Mouse (Mus musculus): ENCODE measurements around the gene Elmo1.
A peak's percentile ranks its signal among the peaks of the same experiment; 100 is the strongest.

Gene Elmo1

GRCm38 (mm10) chr13:20208867-20209266 is 118.5 kb downstream of the Elmo1 start:
- DNase-seq: no peak

DNA sequence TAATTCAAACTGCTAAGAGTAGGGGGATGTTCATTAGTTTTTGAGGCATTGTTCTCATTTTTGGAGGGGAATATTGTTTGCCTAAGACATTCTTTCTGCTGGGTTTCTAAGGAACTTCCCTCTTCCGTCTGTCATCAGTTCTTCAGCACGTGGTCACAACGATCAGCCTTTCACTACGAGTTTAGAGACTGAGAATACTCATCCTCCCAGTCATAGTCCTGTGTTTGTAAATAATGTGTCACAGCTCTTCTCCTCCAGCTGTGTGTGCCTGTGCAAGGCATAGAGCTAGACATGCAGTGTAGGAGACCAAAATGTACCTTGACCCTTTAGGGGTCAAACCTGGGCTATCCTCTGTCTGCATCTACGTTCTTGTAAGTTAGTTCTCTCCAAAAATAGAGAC is 121.4 kb downstream of the Elmo1 start:
- DNase-seq: no peak

DNA sequence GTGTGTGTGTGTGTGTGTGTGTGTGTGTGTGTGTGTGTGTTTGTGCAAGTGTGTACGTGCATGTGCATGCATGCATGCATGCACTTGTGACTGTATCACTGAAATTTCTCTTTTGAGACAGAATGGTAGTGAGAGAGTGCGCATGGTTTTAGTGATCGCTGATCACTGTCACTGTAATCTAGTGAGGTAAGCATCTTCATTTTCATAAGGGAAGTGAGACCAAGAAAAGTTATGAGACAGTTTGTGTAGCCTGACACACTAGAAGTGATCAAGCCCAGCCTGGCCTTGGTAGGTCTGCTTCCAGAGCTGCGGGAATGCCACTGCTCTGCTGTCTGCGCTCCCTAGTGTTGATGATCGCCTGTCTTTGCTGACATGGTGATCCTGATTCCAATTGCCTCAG is 122.3 kb downstream of the Elmo1 start:
- DNase-seq: no peak

- DNase-seq: no peak
These were observed 123.5 kb downstream of the Elmo1 start for GRCm38 (mm10) chr13:20213861-20214260.

DNA sequence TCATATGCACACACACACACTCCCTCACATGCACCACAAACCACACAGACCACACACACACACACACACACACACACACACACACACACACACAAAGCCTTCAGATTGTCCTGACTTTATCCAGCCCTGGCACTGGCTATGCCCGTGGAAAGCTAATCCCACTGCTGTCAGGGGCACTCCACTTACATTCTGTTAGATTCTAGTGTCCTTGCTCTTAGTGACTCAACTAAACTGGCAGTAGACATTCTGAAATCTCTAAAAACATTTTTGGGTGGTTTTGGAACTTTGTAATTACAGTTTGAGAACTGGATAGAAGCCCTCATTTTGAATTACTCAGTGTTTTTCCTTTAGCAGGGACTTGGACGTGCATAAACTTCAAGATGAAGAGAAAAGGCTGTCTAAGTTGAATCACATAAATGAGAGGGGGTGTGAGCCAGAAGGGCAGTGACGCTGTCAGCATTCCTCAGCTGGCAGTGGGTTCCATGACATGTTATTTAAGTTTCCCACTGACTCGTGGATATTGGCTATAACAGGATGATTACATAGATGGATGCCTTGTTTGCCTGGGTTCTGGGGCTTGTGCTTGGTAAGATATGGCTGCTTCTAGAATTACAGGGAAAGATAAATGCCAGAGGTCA is 127.2 kb downstream of the Elmo1 start:
- DNase-seq: no peak

- DNase-seq: no peak
These were observed 127.7 kb downstream of the Elmo1 start for GRCm38 (mm10) chr13:20218126-20218525.

DNA sequence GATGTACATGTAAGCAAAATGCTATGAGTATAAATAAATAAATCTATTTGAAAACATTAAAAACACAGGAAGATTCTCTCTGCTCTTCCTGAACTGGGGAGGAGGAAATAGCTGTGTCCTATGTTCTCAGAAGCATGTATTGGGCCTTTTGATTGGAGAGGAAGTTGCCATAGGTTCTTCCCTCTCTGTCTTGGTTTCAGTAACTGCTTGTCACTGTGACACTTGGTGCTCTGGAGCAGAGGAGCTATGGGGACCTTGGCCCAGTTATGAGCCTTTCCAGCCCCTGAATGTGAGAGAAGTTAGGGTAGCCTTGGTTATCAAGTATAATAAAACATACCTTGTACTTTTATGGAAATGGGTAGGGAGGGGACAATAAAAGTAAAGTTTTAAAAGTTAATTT is 130.0 kb downstream of the Elmo1 start:
- DNase-seq: no peak

DNA sequence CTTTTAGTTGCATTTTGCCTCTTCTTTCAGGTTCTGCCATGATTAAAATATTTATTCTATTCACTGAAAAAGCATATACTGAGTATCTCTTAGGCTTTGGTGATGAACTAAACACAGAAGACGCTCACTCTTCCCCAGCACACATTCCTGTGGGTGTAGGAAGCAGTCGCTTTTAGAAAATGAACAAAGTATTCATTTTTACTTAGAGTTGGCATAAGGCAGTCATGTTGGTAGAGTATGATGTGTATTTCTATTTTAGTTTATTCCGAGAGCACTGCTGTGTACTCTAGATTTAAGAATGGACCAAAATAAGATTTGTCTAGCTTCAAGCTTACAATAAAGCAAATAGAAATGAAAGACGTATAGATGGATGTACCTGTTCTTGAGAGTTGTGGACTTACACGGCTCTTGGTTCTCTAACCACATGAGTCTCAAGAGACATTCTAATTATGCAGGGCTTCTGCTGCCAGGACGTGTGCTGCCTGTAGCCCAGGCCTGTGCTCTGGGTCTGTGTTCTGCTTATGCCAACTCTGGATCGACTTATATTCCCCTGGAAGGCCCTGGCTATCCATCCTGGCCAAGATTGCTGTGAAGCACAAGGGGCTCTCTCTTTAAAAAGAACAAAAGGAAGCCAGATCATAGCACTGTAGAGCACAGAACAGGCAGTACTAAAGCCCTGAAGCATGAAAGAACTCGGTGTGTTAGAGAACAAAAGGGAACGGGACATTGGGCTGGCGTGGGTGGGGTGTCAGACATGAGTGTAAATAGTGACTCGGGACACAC is 137.7 kb downstream of the Elmo1 start:
- DNase-seq: no peak

DNA sequence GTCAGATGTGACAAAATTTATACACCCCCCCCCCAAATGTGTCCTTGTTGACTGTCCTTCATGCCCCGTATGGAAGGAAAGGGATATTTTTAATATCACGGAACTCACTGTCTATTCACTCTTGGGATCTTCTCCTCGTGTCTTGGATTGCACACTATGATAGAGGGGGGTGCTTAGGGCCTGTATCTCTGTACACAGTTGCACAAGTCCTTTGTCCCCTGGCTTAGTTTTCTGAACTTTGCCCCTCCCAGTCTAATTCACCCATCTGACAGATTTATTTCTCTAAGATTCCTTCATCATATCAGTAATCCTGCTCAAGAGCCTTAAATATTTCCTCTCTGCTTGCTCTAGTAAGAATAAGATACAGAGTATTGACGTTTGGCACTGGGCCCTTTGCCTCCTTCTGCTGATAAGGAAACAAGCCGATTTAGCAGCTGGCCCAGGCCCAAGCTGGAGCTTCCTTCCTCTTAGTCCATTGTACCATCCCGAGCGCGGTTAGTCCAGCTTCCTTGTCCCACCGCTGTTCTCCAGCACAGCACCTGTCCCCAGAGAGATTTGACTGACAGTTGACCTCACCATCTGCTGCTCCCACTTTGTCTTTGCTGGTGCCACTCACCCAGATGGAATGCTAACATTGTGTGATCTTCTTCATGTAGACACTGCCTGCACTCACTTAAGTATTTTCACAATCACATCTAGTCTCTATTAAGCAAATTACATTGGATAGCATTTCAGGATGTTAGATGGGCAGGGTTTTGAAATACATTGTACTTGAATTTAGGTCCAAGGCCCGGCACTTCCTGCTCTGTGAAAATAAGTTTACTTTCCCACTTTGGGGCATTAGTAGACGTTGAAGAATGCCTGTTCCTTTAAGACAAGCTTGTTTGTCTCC is 141.7 kb downstream of the Elmo1 start:
- DNase-seq: peak; percentile 91

GRCm38 (mm10) chr13:20233707-20234106 is 143.3 kb downstream of the Elmo1 start:
- DNase-seq: no peak

DNA sequence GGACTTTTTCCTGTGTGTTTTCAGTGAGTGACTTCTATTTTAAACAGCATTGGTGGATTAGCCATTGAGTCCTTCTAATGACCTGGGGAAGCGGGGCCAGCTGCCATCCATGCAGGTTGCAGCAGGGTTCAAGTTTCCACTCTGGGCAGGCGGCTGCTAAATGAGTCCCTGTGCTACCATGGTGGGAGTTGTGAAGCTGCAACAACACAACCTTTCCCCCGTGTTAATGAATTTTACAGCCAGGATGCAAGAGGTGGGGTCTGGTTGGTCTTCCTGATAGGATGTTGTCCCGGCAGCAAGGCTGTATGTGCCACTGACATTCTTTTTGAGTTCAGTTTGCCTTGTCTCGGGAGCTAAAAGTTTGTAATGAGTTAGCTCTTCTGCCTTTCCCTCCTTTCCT is 147.2 kb downstream of the Elmo1 start:
- DNase-seq: no peak

DNA sequence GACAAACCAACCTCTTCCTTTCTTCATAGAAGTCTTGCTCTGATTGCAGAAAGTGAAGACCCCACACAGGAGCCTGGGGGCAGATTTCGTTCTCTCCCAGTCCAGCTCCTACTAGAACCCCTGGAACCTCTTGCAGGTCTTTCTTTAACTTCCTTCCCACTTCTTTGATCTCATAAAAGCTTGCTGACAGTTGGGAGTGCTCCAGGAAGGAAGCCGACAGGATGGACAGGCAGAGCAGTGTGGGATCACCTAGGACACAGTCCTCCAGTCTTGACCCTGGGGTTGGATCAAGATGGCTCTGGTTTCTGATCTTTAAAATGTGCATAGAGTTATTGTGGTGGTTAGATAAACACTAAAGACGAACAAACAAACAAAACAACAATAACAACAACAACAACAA is 147.8 kb downstream of the Elmo1 start:
- peak; percentile 26 for DNase-seq

- no peak for DNase-seq
These were observed 148.3 kb downstream of the Elmo1 start for GRCm38 (mm10) chr13:20238743-20239142.

- no peak for DNase-seq
These were observed 159.8 kb downstream of the Elmo1 start for GRCm38 (mm10) chr13:20250069-20250668.

DNA sequence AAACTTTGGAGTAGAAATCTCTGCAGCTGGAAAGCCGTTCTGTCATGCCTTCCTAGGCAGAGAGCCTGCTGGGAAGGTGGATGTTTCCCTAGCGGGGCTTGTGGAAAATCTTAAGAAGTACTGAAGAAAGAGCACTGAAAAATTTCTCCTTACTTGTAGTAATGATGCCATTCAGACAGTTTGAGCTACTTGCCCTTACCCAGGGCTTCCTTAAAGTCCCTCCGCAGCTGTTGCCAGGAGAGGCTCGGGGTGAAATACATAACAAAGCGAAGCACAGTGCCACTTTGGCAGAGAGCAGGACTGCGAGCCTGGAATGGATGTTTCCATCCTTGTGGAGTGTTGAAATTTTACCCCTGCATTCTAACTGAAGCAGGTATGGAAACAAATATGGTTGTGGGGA is 164.5 kb downstream of the Elmo1 start:
- no peak for DNase-seq

DNA sequence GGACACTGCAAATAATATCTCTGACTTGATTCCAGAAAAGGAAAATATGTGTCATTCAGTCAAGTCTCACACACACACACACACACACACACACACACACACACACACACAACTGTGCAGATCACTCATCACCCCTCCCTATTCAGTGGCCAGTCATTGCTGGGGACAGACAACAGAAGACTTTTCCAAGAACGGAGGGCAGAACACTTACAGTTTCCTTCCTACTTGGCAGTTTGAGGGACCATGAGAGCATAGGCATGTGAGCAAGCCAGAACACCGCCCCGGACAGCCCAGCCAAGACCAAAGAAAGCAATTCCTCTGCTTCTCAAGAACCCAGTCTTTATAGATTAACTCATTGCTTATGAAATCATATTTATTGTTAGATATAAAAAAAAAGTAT is 165.0 kb downstream of the Elmo1 start:
- DNase-seq: peak; percentile 35

GRCm38 (mm10) chr13:20256613-20257012 is 166.2 kb downstream of the Elmo1 start:
- DNase-seq: no peak

- no peak for DNase-seq
These were observed 167.4 kb downstream of the Elmo1 start for GRCm38 (mm10) chr13:20257562-20258525.

GRCm38 (mm10) chr13:20263173-20263572 is 172.8 kb downstream of the Elmo1 start:
- DNase-seq: no peak

- no peak for DNase-seq
These were observed 179.8 kb downstream of the Elmo1 start for GRCm38 (mm10) chr13:20270148-20270547.

DNA sequence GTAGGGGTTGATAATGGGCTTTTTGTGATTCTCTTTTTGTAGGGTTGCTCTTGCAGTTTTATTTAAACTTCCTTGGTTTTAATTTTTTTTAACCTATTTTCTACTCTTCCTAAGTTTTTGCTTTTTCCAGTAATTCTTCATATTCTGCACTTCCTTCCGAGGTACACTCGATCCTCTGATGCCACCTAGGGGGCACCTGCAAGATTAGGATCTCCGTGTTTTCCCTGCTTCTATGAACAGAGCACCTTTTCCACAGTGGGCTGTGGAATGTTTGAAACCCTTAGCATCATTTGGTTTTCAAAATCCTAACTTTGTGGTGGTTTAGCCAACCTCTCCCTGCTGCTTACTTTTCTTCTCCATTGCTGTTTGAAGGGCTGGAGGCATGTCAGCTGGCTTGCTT is 181.4 kb downstream of the Elmo1 start:
- DNase-seq: peak; percentile 10

DNA sequence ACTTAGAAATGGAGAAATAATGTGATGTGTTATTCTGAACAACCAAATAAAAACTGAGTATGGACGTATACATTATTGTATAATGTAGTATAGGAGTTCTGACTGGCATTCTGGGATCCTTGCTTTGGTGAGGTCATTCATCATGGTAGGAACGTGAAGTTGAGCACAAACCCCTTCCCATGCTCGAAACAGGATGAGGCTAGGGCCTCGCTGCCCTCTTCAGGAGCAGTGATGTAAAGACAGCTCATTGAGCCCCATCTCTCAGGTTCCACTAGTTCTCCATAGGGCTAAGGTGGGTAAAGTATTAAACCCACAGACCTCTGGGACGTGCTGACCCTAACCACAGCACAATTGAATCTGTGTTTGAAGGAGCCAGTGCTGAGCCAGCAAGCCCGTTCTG is 182.2 kb downstream of the Elmo1 start:
- DNase-seq: peak; percentile 25

Measured in kidney, postnatal 14 days (tissue).